Mouse (Mus musculus): ENCODE measurements around the gene Zfp433.
"Not testable (repeated sequence)": the region's sequence is repeated elsewhere in the genome, so short reads cannot be mapped to it uniquely, and the experiment has no call there.

Gene Zfp433

DNA sequence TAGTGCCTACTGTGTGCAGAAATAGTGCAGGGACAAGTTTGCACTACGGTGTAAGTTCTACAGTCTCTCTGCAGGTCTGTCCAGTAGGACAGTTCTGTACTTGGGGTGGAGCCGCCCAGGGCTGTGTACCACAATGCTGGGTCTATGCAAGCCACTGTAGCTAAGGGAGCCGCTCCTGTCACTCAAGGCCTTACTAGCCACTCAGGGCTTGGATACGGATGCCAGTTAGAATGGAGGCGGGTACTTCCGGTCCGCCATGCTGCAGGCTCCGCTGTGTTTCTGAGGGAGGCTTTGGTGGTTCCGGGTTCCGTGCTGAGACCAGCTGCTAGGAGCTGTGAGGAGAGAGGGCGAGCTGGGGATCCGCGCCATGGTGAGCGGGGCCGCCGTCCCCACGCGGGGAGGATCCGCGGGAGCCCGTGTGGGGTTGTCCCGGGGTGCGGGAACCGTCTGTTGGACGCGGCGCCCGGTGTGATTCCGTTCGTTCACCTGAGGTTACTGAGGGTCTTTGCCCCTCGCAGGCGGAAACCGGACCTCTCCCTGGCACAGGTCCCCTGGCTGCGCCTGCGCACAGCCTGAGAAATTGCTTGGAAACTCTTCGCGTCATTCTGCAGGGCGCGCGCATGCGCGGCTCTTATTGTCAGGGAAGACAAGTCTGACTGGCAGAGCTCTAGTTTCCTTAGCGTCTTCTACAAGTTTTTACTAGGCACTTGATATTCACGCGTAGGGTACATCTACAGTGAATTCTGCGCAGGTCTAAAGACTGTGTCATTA lies at the start of gene Zfp433:
TSS of gene Zfp433 (plus strand) at position 295 of the 771 bp plus-strand sequence.
- not testable (repeated sequence) for DNase-seq

DNA sequence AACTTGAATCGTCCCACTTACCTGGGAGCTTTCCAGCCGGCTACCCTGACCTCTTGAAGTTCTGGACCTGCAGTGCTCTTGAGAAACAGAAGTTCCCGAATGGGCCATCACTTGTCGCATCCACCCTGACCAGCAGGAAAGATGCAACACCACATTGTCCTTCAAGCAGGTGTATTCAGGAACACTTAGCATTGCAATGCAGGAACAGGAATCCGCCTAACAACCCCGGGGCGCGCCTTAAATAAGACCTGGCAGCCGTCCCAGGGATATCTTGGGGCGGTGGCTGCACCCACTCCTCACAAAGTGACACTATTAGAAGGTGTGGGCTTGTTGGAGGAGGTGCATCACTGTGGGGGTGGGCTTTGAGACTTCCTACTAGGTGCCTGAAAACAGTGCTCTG lies 49.4 kb upstream of the Zfp433 start:
- DNase-seq, result no peak

DNA sequence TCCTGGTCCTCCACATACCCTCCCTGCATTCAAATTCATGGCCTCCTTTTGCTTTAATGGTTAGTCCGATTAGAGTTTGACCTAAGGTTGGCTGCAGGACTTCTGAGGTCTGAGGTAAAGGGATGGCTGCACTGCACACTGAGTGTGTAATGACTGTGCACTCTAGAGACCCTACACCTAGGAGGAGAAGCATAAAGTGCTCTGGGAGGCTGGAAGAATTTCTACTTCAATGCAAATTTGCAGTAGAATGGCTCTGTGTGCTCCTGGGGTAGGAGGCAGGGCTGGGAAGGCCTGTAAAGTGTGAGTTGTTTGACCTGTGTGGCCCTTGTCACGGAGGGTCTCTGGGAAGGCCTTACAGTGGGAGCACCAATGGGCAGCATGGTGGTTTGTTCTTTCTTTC lies 48.5 kb upstream of the Zfp433 start:
- no peak for DNase-seq

DNA sequence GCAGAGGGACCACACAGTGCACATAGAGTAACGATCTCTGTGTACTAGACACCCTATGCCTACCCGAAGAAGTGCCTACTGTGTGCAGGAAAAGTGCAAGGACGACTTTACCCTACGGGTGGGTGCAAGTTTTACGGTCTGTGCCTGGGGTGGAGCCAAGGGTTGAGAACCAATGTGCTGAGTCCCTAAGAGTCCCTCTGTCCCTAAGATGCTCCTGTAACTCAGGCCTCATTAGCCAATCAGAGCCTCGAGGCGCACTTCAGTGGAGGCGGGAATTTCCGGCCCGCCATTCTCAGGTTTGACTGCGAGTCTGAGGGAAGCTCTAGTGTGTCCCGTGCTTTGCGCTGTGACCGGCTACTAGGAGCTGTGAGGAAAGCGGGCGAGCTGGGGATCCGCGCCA lies 17.5 kb upstream of the Zfp433 start:
- DNase-seq, result not testable (repeated sequence)

DNA sequence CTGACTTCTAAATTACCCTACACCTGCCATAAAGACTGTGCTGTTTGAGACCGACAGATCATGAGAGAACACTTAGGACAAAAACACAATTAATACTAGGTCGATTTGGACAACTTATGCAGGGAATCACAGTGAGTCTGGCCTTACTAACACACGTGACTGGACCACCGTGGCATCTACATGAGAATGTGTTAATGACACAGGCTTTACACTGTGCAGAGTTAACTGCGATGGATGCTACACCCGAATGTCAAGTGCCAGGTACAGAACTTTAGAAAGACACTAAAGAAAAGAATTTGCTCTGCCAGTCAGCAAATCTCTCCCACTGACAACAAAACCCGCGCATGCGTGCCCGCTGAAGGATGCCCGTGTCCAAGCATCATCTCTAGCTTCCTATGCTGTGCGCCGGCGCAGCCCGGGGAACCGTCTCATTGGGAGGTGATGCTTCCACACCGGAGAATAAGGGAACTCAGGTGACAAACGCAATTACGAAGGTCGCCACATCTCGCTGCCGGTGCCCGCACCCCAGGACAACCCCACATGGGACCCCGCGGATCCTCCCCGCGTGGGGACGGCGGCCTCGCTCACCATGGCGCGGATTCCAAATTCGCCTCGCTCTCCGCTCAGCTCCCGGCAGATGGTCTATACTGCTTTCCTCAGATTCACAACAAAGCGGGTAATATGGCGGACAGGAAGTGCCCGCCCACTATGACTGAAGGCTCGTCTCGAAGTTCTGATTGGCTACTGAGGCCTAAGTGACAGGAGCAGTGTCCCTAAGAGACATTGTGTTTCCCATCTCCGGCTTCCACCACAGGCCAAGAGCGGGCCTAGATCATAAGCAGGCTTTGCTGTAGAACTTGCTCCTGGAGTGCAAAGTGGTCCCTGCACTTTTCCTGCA lies 66.1 kb downstream of the Zfp433 start, which contains the start of gene Gm3055:
TSS of gene Gm3055 (minus strand) at position 656 of the 898 bp plus-strand sequence.
- DNase-seq, result not testable (repeated sequence)

DNA sequence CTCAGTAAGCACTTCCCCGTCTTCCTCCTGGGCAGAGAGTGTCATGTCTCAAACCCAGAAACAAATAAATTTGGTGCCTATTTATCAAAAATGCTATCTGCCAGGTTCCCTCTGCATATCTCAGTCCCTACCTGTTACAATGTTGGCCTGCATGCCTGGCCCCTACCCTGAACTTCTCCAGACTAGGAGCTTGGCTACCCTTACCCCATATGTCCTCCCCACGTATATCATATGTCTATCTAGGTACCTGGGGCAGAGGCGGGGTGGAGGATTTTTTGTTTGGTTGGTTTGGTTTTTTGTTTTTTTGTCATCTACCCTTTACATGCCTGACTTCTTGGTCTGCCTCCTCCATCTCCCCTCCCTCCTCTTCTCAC lies 66.8 kb downstream of the Zfp433 start:
- DNase-seq, result not testable (repeated sequence)

Data from cerebellum, postnatal 36 days (tissue).